Mouse (Mus musculus) heart, embryonic 11.5 days (tissue): Measurements from ENCODE around the gene Cln6. TPM values are rescaled to one million over a fixed set of nuclear protein-coding genes. Genes with fewer than 3 reads are reported as not detected.

ENCODE experiments used
- ATAC-seq: fragments of 200-750 bp; cut with Nextera tagmentation; replicated peaks from 2 replicates; pipeline ENCODE4 v1.8.0; 2017; ENCODE audit warnings: moderate library complexity; ENCODE audit not compliant: insufficient number of reproducible peaks, low FRiP score, low TSS enrichment
- H3K27ac ChIP-seq: fragments of 300-500 bp; sonication (generic); 2 replicates; pipeline ENCODE4 v1.5.1; 2014; ENCODE audit warnings: mild to moderate bottlenecking, low read depth, low read length
- H3K27me3 ChIP-seq: fragments of 300-500 bp; sonication (generic); 2 replicates; pipeline ENCODE4 v1.6.1; 2014; ENCODE audit warnings: mild to moderate bottlenecking, low read length, mixed read lengths; ENCODE audit not compliant: control insufficient read depth, insufficient read depth
- H3K36me3 ChIP-seq: fragments of 300-500 bp; sonication (generic); 2 replicates; pipeline ENCODE4 v1.6.1; 2014; ENCODE audit warnings: mild to moderate bottlenecking, low read length, moderate library complexity, mixed read lengths; ENCODE audit not compliant: control insufficient read depth, insufficient read depth
- H3K4me1 ChIP-seq: fragments of 300-500 bp; sonication (generic); 2 replicates; pipeline ENCODE4 v1.6.1; 2014; ENCODE audit warnings: low read length; ENCODE audit not compliant: control insufficient read depth, insufficient read depth
- H3K4me2 ChIP-seq: fragments of 300-500 bp; sonication (generic); 2 replicates; pipeline ENCODE4 v1.6.1; 2014; ENCODE audit warnings: mild to moderate bottlenecking, moderate library complexity
- H3K4me3 ChIP-seq: fragments of 300-500 bp; sonication (generic); 2 replicates; pipeline ENCODE4 v1.5.1; 2014; ENCODE audit warnings: low read depth, low read length
- H3K9ac ChIP-seq: fragments of 300-500 bp; sonication (generic); 2 replicates; pipeline ENCODE4 v1.6.1; 2014; ENCODE audit warnings: mild to moderate bottlenecking, low read depth, low read length, moderate library complexity
- H3K9me3 ChIP-seq: fragments of 300-500 bp; sonication (generic); replicated peaks from 2 replicates; pipeline ENCODE4 v1.6.1; 2016; ENCODE audit warnings: low read length; ENCODE audit not compliant: control insufficient read depth
- WGBS: fragments of 180-500 bp; shearing (Covaris S2); extraction: QIAGEN DNeasy Blood & Tissue Kit; methylation state at CpG from one replicate; pipeline ENCODE4 v1.1.7; 2014; ENCODE audit not compliant: insufficient replicate concordance; 5-methylcytosine and 5-hydroxymethylcytosine counted together
- polyA plus RNA-seq: library from polyadenylated mRNA; unstranded; fragments of >200 nt; fragmentation: Nextera tagmentation; extraction: Ambion mirVana; gene quantifications from 2 replicates; pipeline ENCODE4 v1.2.1, GENCODE M21; 2014

The Cln6 gene
- polyA plus RNA-seq, 1 experiment from 2014 or later: 17.9 TPM

DNA sequence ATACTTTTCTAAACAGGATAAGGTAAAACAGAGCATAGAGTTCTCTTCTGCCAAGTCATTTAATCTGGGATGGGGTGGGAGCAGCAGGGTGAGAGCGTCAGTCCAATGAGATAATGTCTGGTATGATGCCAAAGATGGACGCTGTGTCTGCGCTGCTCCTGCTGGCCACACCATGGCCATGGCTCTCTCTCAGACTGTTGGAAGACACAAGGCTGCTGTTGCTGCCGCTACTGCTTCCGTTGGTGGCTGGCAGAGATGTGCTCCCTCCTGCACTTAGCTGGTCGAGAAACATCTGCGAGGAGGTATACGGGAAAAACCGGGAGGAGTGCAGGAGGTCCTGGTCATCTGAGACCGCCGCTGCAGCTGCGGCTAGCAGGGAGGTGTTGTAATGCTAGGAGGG lies 43.3 kb downstream of the Cln6 start:
- ATAC-seq: no peak
- Histone ChIP-seq H3K9ac (no peak overlapping the region), H3K4me3 (no peak overlapping the region), H3K9me3 (no peaks in the 10 kb centered on the region), H3K27ac (0 out of 2 replicates have a peak overlapping the region, but pooled peaks have one; percentile 35), H3K27me3 (no peaks in the 10 kb centered on the region), H3K4me2 (no peak overlapping the region), H3K4me1 (peaks cover 7% of the 10 kb centered on the region; the same call in 1 of the 2 replicates), H3K36me3 (peaks cover 16% of the 10 kb centered on the region)
- WGBS: 67% methylated on average over 12 of the region's 12 CpGs

GRCm38 (mm10) chr9:62894486-62894885 lies 55.9 kb downstream of the Cln6 start:
- no peak overlapping the region for H3K9ac ChIP-seq
- no peak for ATAC-seq
- no peak overlapping the region for H3K4me3 ChIP-seq
- no peaks in the 10 kb centered on the region for H3K9me3 ChIP-seq
- no peak overlapping the region for H3K4me2 ChIP-seq
- WGBS: 63% methylated on average over 1 of the region's 1 CpGs
- H3K36me3 ChIP-seq: peaks cover 11% of the 10 kb centered on the region
- no peaks in the 10 kb centered on the region for H3K4me1 ChIP-seq
- no peak overlapping the region for H3K27ac ChIP-seq
- H3K27me3 ChIP-seq: no peaks in the 10 kb centered on the region

Other genes starting within 250 kb of the Cln6 start
- 0.64 and 1.4 TPM in 2 replicates for gene Itga11, start 161.0 kb upstream of the Cln6 start, polyA plus RNA-seq
- 22.1 and 25.0 TPM in 2 replicates for gene Fem1b, start 26.9 kb upstream of the Cln6 start, polyA plus RNA-seq
- gene Calml4, start 19.3 kb downstream of the Cln6 start, polyA plus RNA-seq: 0.24 and 0.79 TPM in 2 replicates
- gene Pias1, start 149.1 kb downstream of the Cln6 start, polyA plus RNA-seq: 43.7 and 45.3 TPM in 2 replicates